Mouse (Mus musculus): ENCODE results near the gene Rora.

GRCm38 (mm10) chr9:69004514-69004913 lies 350.9 kb downstream of the Rora start:
- no peak for TF ChIP-seq POLR2A (IDR thresholded peaks at IDR 0.05; ENCODE audit: insufficient read length, low read depth)
- no peak for TF ChIP-seq USF1 (IDR thresholded peaks at IDR 0.05; ENCODE audit: low read depth)
- no peak for TF ChIP-seq E2F4 (IDR thresholded peaks at IDR 0.05; ENCODE audit: insufficient read depth)
- no peak for TF ChIP-seq MYOG (IDR thresholded peaks at IDR 0.05; ENCODE audit: control insufficient read depth in 1 of 3, insufficient read depth in 1 of 3, insufficient read length in 2 of 3, low read depth in 2 of 3)
- no peak for TF ChIP-seq TCF3 (IDR thresholded peaks at IDR 0.05; ENCODE audit: insufficient read length, low read depth)
- no peak for TF ChIP-seq TCF12 (IDR thresholded peaks at IDR 0.05; ENCODE audit: insufficient read depth, poor library complexity, severe bottlenecking)
- TF ChIP-seq MAX (IDR thresholded peaks at IDR 0.05; ENCODE audit: low read depth) = no peak
- no peak for TF ChIP-seq CEBPB (IDR thresholded peaks at IDR 0.05; ENCODE audit: insufficient read depth, poor library complexity, severe bottlenecking)
- TF ChIP-seq POLR2AphosphoS2 (IDR thresholded peaks at IDR 0.05; ENCODE audit: insufficient read length, low read depth) = no peak
- TF ChIP-seq REST (IDR thresholded peaks at IDR 0.05; ENCODE audit: insufficient read depth, insufficient read length) = no peak
- TF ChIP-seq MYOD1 (IDR thresholded peaks at IDR 0.05; ENCODE audit: control insufficient read depth in 1 of 3, insufficient read length in 2 of 3, low read depth in 2 of 3) = no peak
